Mouse (Mus musculus) liver, embryonic 11.5 days (tissue): ENCODE results near the gene Adh1. TPM values are rescaled to one million over a fixed set of nuclear protein-coding genes. Genes with fewer than 3 reads are reported as not detected.
A peak's percentile ranks its signal among the peaks of the same experiment; 100 is the strongest.

Experiments
- ATAC-seq: fragments of 200-750 bp; cut with Nextera tagmentation; replicated peaks from 2 replicates; pipeline ENCODE4 v1.8.0; 2017; ENCODE audit warnings: moderate number of reproducible peaks, mild to moderate bottlenecking, moderate TSS enrichment, moderate library complexity; ENCODE audit not compliant: low FRiP score
- DNase-seq: peaks from one replicate; pipeline ENCODE4 v3.0.0-alpha.2; 2017; ENCODE audit warnings: low spot score
- H3K27ac ChIP-seq: fragments of 300-500 bp; sonication (generic); 2 replicates; pipeline ENCODE4 v1.5.1; 2014; ENCODE audit warnings: mild to moderate bottlenecking, low read depth, low read length, control low read depth
- H3K27me3 ChIP-seq: fragments of 300-500 bp; sonication (generic); replicated peaks from 2 replicates; pipeline ENCODE4 v1.6.1; 2014; ENCODE audit warnings: low read length, mixed read lengths; ENCODE audit not compliant: control insufficient read depth, insufficient read depth
- H3K36me3 ChIP-seq: fragments of 300-500 bp; sonication (generic); 2 replicates; pipeline ENCODE4 v1.6.1; 2014; ENCODE audit warnings: mild to moderate bottlenecking, low read length, moderate library complexity, mixed read lengths; ENCODE audit not compliant: control insufficient read depth, insufficient read depth
- H3K4me1 ChIP-seq: fragments of 300-500 bp; sonication (generic); replicated peaks from 2 replicates; pipeline ENCODE4 v1.6.1; 2014; ENCODE audit warnings: low read length, mixed read lengths; ENCODE audit not compliant: control insufficient read depth, insufficient read depth
- H3K4me2 ChIP-seq: fragments of 300-500 bp; sonication (generic); 2 replicates; pipeline ENCODE4 v1.6.1; 2014; ENCODE audit warnings: mild to moderate bottlenecking, control low read depth, moderate library complexity
- H3K4me3 ChIP-seq: fragments of 300-500 bp; sonication (generic); 2 replicates; pipeline ENCODE4 v1.5.1; 2014; ENCODE audit warnings: low read depth, low read length, control low read depth
- H3K9ac ChIP-seq: fragments of 300-500 bp; sonication (generic); 2 replicates; pipeline ENCODE4 v1.6.1; 2014; ENCODE audit warnings: low read depth, low read length, control low read depth
- H3K9me3 ChIP-seq: fragments of 300-500 bp; sonication (generic); 2 replicates; pipeline ENCODE4 v1.6.1; 2016; ENCODE audit warnings: low read length, inconsistent platforms, mixed read lengths; ENCODE audit not compliant: control insufficient read depth
- WGBS: fragments of 180-500 bp; shearing (Covaris S2); extraction: QIAGEN DNeasy Blood & Tissue Kit; methylation state at CpG from one replicate; pipeline ENCODE4 v1.1.7; 2014; 5-methylcytosine and 5-hydroxymethylcytosine counted together
- polyA plus RNA-seq: library from polyadenylated mRNA; unstranded; fragments of >200 nt; fragmentation: Nextera tagmentation; extraction: Ambion mirVana; gene quantifications from 2 replicates; pipeline ENCODE4 v1.2.1, GENCODE M21; 2014

Gene Adh1
- polyA plus RNA-seq = 0.83 and 1.4 TPM in 2 replicates

DNA sequence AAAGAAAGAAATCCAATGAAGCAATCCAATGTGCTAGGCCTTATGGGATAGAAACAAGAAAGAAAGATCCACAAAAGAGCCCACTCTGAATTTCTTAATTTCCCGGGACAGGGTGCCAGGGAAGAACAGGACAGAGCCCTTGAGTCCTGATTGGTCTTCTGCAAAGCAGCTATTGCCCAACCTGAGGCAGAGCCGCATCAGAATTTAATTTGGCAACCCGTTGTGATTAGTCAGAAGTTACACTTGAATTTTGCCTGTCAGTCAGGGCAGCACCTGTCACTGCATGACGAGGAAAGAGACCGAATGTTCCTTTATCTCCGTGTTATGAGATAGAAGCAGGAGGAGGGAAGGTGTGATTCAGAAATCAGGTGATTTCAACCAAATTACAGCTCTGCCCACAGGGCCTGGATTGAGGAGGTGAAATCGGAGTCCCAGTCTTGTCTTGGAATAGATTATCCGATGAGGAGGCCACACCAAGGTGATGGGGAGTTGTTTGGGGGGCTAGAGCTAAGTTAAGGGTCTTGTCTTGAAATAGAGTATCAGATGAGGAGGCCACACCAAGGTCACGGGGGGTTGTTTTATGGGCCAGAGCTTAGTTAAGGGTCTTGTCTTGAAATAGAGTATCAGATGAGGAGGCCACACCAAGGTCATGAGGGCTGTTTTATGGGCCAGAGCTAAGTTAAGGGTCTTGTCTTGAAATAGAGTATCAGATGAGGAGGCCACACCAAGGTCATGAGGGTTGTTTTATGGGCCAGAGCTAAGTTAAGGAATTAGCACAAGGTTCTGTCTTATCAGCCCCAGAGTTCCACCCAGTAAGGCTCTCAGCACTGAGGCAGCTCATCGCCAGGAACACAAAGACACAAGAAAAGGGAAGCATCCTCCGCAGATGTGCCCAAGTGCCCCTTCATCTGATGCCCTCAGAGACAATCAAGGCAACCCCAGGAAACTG is at the start of gene Adh1:
Gene Adh1, plus strand, starts transcription at position 271 of the 949 bp plus-strand sequence.
- ATAC-seq (no peak), DNase-seq (peak; percentile 9)
- Histone ChIP-seq H3K9ac (no peak within 1 kb of the TSS), H3K27me3 (no peaks in the 10 kb centered on the region), H3K9me3 (no peaks in the 10 kb centered on the region), H3K4me1 (peaks cover 5% of the 10 kb centered on the region; the same call in 1 of the 2 replicates), H3K36me3 (no peaks in the 10 kb centered on the region), H3K27ac (no peak within 1 kb of the TSS), H3K4me3 (no peak within 1 kb of the TSS), H3K4me2 (no peak within 1 kb of the TSS)
- 79% methylated on average over 11 of the region's 11 CpGs for whole genome bisulfite sequencing

GRCm38 (mm10) chr3:138212431-138212951 is 48.3 kb upstream of the Adh1 start:
- WGBS = 86% methylated on average over 4 of the region's 4 CpGs
- H3K9me3 ChIP-seq = no peaks in the 10 kb centered on the region

DNA sequence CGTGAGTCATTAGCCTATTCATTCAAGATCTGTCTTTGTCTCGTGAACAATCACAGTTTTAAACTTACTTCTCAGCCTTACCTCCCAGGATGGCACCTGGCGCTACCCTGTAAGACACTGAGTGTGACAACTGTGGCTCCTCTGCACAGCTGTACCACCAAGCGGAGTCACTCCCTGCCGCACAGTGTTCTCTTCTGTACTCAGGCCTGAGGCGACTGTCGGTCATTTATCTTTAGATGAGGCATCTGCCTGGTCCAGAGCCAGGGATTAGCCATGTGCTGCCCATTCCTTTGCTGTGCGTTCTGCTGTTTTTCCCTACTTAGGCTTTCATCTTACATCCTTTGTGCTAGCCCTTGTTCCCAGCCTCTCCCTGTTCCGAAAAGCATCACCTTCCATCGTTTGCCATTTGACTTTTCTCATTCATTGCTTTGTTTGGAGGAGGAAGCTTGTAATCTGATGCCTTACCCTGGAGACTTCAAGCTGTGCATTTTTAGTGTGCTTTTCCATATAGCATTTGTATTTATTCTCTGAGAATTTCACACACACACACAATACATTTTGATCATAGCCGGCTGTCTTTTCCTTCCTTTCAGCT is 45.3 kb upstream of the Adh1 start:
- Histone ChIP-seq H3K9me3 (no peaks in the 10 kb centered on the region), H3K4me1 (no peaks in the 10 kb centered on the region), H3K4me2 (no peak overlapping the region), H3K4me3 (no peak overlapping the region), H3K27me3 (no peaks in the 10 kb centered on the region), H3K36me3 (no peaks in the 10 kb centered on the region), H3K27ac (no peak overlapping the region), H3K9ac (no peak overlapping the region)
- WGBS = 64% methylated on average over 11 of the region's 11 CpGs
- no peak for ATAC-seq
- no peak for DNase-seq

More at GRCm38 (mm10) chr3:138212431-138212951, 48.3 kb upstream of the Adh1 start:
- Histone ChIP-seq H3K4me2 (no peak overlapping the region), H3K36me3 (no peaks in the 10 kb centered on the region), H3K4me3 (no peak overlapping the region), H3K27ac (no peak overlapping the region), H3K27me3 (no peaks in the 10 kb centered on the region), H3K9ac (no peak overlapping the region), H3K4me1 (no peaks in the 10 kb centered on the region)
- ATAC-seq (no peak), DNase-seq (no peak)

- H3K27me3 ChIP-seq = no peaks in the 10 kb centered on the region
- DNase-seq = no peak
- no peaks in the 10 kb centered on the region for H3K4me1 ChIP-seq
- no peaks in the 10 kb centered on the region for H3K9me3 ChIP-seq
- H3K4me2 ChIP-seq = no peak overlapping the region
- 84% methylated on average over 8 of the region's 8 CpGs for WGBS
- no peak for ATAC-seq
- H3K4me3 ChIP-seq = no peak overlapping the region
- no peaks in the 10 kb centered on the region for H3K36me3 ChIP-seq
- no peak overlapping the region for H3K27ac ChIP-seq
- no peak overlapping the region for H3K9ac ChIP-seq
These were observed 44.7 kb upstream of the Adh1 start for GRCm38 (mm10) chr3:138216091-138216490.

- DNase-seq (no peak), ATAC-seq (no peak)
- H3K36me3 ChIP-seq = no peaks in the 10 kb centered on the region
- H3K4me3 ChIP-seq = no peak within 1 kb of the TSS
- H3K27me3 ChIP-seq = no peaks in the 10 kb centered on the region
- H3K4me1 ChIP-seq = no peaks in the 10 kb centered on the region
- H3K9ac ChIP-seq = no peak within 1 kb of the TSS
- no peak within 1 kb of the TSS for H3K27ac ChIP-seq
- 75% methylated on average over 10 of the region's 10 CpGs for WGBS
- H3K9me3 ChIP-seq = no peaks in the 10 kb centered on the region
- no peak within 1 kb of the TSS for H3K4me2 ChIP-seq
These were observed 43.0 kb upstream of the Adh1 start, which contains the start of gene Adh7 for GRCm38 (mm10) chr3:138217631-138218264. Gene Adh7, plus strand, starts transcription at chr3:138217760.

DNA sequence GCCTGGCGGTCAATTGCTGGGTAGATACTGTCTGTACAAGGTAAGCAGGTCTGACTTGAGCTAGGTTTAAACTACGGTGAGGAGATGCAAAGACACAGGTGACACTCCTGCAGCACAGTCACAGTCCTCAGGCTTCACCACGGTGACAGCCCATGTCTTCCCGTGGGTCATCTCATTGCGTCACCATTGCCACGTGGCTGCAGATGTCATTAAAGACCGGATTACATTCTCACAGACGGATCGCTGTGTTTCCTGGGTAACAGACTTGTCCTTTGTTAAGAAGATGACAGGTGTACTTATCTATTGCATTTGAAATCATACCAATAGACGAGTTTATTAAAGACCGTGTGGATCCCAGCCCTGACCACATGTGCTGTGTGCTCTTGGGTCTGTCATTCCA is 39.7 kb upstream of the Adh1 start:
- WGBS = 81% methylated on average over 11 of the region's 11 CpGs
- DNase-seq = no peak
- Histone ChIP-seq H3K36me3 (no peaks in the 10 kb centered on the region), H3K4me2 (no peak overlapping the region), H3K4me1 (no peaks in the 10 kb centered on the region), H3K27me3 (no peaks in the 10 kb centered on the region), H3K27ac (no peak overlapping the region), H3K4me3 (no peak overlapping the region), H3K9ac (no peak overlapping the region), H3K9me3 (no peaks in the 10 kb centered on the region)
- no peak for ATAC-seq

DNA sequence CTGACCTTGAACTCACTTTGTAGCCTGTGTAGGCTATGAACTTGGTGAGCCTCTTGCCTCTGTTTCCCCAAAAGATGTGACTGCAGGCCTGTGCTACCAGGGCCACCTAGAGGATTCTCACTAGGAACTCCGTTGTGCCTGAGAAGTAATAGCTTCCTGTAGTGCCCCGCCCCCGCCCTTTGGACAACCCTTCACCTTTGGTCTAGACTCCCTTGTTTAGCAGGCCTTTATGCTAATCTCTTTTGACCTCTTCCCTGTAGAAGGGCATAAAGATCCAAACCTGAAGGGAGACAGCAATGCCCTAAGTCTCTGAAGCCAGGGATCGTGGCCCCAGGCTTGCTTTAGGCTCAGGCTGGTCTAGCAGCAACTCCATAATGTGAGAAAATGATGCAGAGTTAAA is 38.3 kb upstream of the Adh1 start:
- no peak for DNase-seq
- Histone ChIP-seq H3K27me3 (no peaks in the 10 kb centered on the region), H3K4me2 (no peak overlapping the region), H3K4me3 (no peak overlapping the region), H3K36me3 (no peaks in the 10 kb centered on the region), H3K9me3 (no peaks in the 10 kb centered on the region), H3K27ac (no peak overlapping the region), H3K9ac (no peak overlapping the region), H3K4me1 (no peaks in the 10 kb centered on the region)
- 57% methylated on average over 4 of the region's 4 CpGs for WGBS
- ATAC-seq = no peak

GRCm38 (mm10) chr3:138222952-138223351 is 37.8 kb upstream of the Adh1 start:
- Histone ChIP-seq H3K9me3 (no peaks in the 10 kb centered on the region), H3K4me1 (no peaks in the 10 kb centered on the region), H3K9ac (no peak overlapping the region), H3K4me2 (no peak overlapping the region), H3K36me3 (no peaks in the 10 kb centered on the region), H3K27ac (no peak overlapping the region), H3K27me3 (no peaks in the 10 kb centered on the region), H3K4me3 (no peak overlapping the region)
- ATAC-seq (peak; percentile 44; the same call in 1 of the 2 replicates), DNase-seq (no peak)
- 49% methylated on average over 5 of the region's 5 CpGs for WGBS
